Mouse (Mus musculus): Measurements from ENCODE around the gene Smc2.

GRCm38 (mm10) chr4:52526464-52526863, 87.4 kb downstream of the Smc2 start:
- TF ChIP-seq CTCF (IDR thresholded peaks at IDR 0.05; ENCODE audit: extremely low read depth, insufficient read depth, insufficient read length, insufficient replicate concordance) (no peak), POLR2A (IDR thresholded peaks at IDR 0.05; ENCODE audit: low read depth, low read length) (no peak)
